Mouse (Mus musculus) intestine, embryonic 16.5 days (tissue): ENCODE data around the gene Coro1a. TPM values are rescaled to one million over a fixed set of nuclear protein-coding genes. Genes with fewer than 3 reads are reported as not detected.
"Not testable (repeated sequence)": the region's sequence is repeated elsewhere in the genome, so short reads cannot be mapped to it uniquely, and the experiment has no call there.

Source experiments
- ATAC-seq: fragments of 200-750 bp; cut with Nextera tagmentation; 2 replicates; pipeline ENCODE4 v1.8.0; 2017; ENCODE audit warnings: moderate TSS enrichment, moderate library complexity
- H3K27ac ChIP-seq: fragments of 300-500 bp; sonication (generic); 2 replicates; pipeline ENCODE4 v1.5.1; 2014; ENCODE audit warnings: mild to moderate bottlenecking, low read length
- H3K27me3 ChIP-seq: fragments of 300-500 bp; sonication (generic); replicated peaks from 2 replicates; pipeline ENCODE4 v1.6.1; 2014; ENCODE audit warnings: low read length, control low read depth, mixed read lengths; ENCODE audit not compliant: control insufficient read depth, insufficient read depth
- H3K36me3 ChIP-seq: fragments of 300-500 bp; sonication (generic); 2 replicates; pipeline ENCODE4 v1.6.1; 2014; ENCODE audit warnings: low read length, control low read depth; ENCODE audit not compliant: control insufficient read depth, insufficient read depth
- H3K4me1 ChIP-seq: fragments of 300-500 bp; sonication (generic); 2 replicates; pipeline ENCODE4 v1.6.1; 2014; ENCODE audit warnings: low read length, control low read depth, mixed read lengths; ENCODE audit not compliant: control insufficient read depth, insufficient read depth
- H3K4me2 ChIP-seq: fragments of 300-500 bp; sonication (generic); 2 replicates; pipeline ENCODE4 v1.6.1; 2014; ENCODE audit warnings: low read depth, low read length, control low read depth
- H3K4me3 ChIP-seq: fragments of 300-500 bp; sonication (generic); 2 replicates; pipeline ENCODE4 v1.5.1; 2014; ENCODE audit warnings: mild to moderate bottlenecking, low read length
- H3K9ac ChIP-seq: fragments of 300-500 bp; sonication (generic); 2 replicates; pipeline ENCODE4 v1.6.1; 2014; ENCODE audit warnings: low read depth, low read length
- H3K9me3 ChIP-seq: fragments of 300-500 bp; sonication (generic); 2 replicates; pipeline ENCODE4 v1.6.1; 2016; ENCODE audit warnings: low read length, control low read depth; ENCODE audit not compliant: control insufficient read depth
- WGBS: fragments of 180-500 bp; shearing (Covaris S2); extraction: QIAGEN DNeasy Blood & Tissue Kit; methylation state at CpG from one replicate; pipeline ENCODE4 v1.1.7; 2014; 5-methylcytosine and 5-hydroxymethylcytosine counted together
- polyA plus RNA-seq: library from polyadenylated mRNA; unstranded; fragments of >200 nt; fragmentation: Nextera tagmentation; extraction: Ambion mirVana; gene quantifications from 2 replicates; pipeline ENCODE4 v1.2.1, GENCODE M21; 2015

The Coro1a gene
- polyA plus RNA-seq, 1 experiment from 2014 or later: 38.0 TPM

GRCm38 (mm10) chr7:126740132-126740735 is 32.6 kb upstream of the Coro1a start:
- no peaks in the 10 kb centered on the region for H3K36me3 ChIP-seq
- no peaks in the 10 kb centered on the region for H3K4me1 ChIP-seq
- no peak overlapping the region for H3K4me2 ChIP-seq
- WGBS: 79% methylated on average over 13 of the region's 13 CpGs
- no peak overlapping the region for H3K4me3 ChIP-seq
- no peak for ATAC-seq
- no peaks in the 10 kb centered on the region for H3K27me3 ChIP-seq
- no peak overlapping the region for H3K27ac ChIP-seq
- no peaks in the 10 kb centered on the region for H3K9me3 ChIP-seq
- no peak overlapping the region for H3K9ac ChIP-seq

- Histone ChIP-seq H3K4me3 (no peak overlapping the region), H3K36me3 (no peaks in the 10 kb centered on the region), H3K27ac (no peak overlapping the region), H3K9ac (no peak overlapping the region), H3K27me3 (no peaks in the 10 kb centered on the region), H3K9me3 (no peaks in the 10 kb centered on the region), H3K4me1 (no peaks in the 10 kb centered on the region), H3K4me2 (no peak overlapping the region)
- no peak for ATAC-seq
- 87% methylated on average over 17 of the region's 17 CpGs for WGBS
Observed at GRCm38 (mm10) chr7:126739551-126739950, 32.0 kb upstream of the Coro1a start.

GRCm38 (mm10) chr7:126736122-126736521 is 28.5 kb upstream of the Coro1a start:
- H3K4me1 ChIP-seq: no peaks in the 10 kb centered on the region
- no peaks in the 10 kb centered on the region for H3K9me3 ChIP-seq
- no peak overlapping the region for H3K4me3 ChIP-seq
- no peak overlapping the region for H3K27ac ChIP-seq
- no peak overlapping the region for H3K4me2 ChIP-seq
- no peak for ATAC-seq
- H3K27me3 ChIP-seq: no peaks in the 10 kb centered on the region
- WGBS: 81% methylated on average over 8 of the region's 8 CpGs
- H3K9ac ChIP-seq: no peak overlapping the region
- H3K36me3 ChIP-seq: no peaks in the 10 kb centered on the region

GRCm38 (mm10) chr7:126730256-126730789 is 22.7 kb upstream of the Coro1a start:
- H3K9ac ChIP-seq, H3K9me3 ChIP-seq, H3K36me3 ChIP-seq, H3K27ac ChIP-seq, ATAC-seq, H3K4me3 ChIP-seq, H3K27me3 ChIP-seq, H3K4me1 ChIP-seq, H3K4me2 ChIP-seq: not testable (repeated sequence)
- 74% methylated on average over 4 of the region's 4 CpGs for WGBS

- H3K4me3 ChIP-seq: no peak overlapping the region
- no peak for ATAC-seq
- no peaks in the 10 kb centered on the region for H3K36me3 ChIP-seq
- H3K4me2 ChIP-seq: no peak overlapping the region
- H3K4me1 ChIP-seq: no peaks in the 10 kb centered on the region
- H3K27me3 ChIP-seq: no peaks in the 10 kb centered on the region
- H3K9ac ChIP-seq: no peak overlapping the region
- H3K27ac ChIP-seq: no peak overlapping the region
- H3K9me3 ChIP-seq: no peaks in the 10 kb centered on the region
- 74% methylated on average over 5 of the region's 5 CpGs for WGBS
Observed at GRCm38 (mm10) chr7:126725667-126726066, 18.1 kb upstream of the Coro1a start.

GRCm38 (mm10) chr7:126725077-126725476 is 17.5 kb upstream of the Coro1a start:
- Histone ChIP-seq H3K9ac (no peak overlapping the region), H3K27me3 (no peaks in the 10 kb centered on the region), H3K4me3 (no peak overlapping the region), H3K27ac (no peak overlapping the region), H3K9me3 (no peaks in the 10 kb centered on the region), H3K4me1 (no peaks in the 10 kb centered on the region), H3K4me2 (no peak overlapping the region), H3K36me3 (no peaks in the 10 kb centered on the region)
- WGBS: 68% methylated on average over 3 of the region's 3 CpGs
- no peak for ATAC-seq

- H3K9me3 ChIP-seq: no peaks in the 10 kb centered on the region
- no peak overlapping the region for H3K4me3 ChIP-seq
- H3K27ac ChIP-seq: no peak overlapping the region
- no peaks in the 10 kb centered on the region for H3K4me1 ChIP-seq
- no peak overlapping the region for H3K4me2 ChIP-seq
- WGBS: 89% methylated on average over 13 of the region's 13 CpGs
- no peak overlapping the region for H3K9ac ChIP-seq
- no peaks in the 10 kb centered on the region for H3K27me3 ChIP-seq
- ATAC-seq: no peak
- no peaks in the 10 kb centered on the region for H3K36me3 ChIP-seq
Observed at GRCm38 (mm10) chr7:126721635-126722034, 14.0 kb upstream of the Coro1a start.

- no peak overlapping the region for H3K4me2 ChIP-seq
- WGBS: 91% methylated on average over 5 of the region's 5 CpGs
- H3K27me3 ChIP-seq: no peaks in the 10 kb centered on the region
- no peak overlapping the region for H3K9ac ChIP-seq
- no peak overlapping the region for H3K4me3 ChIP-seq
- H3K27ac ChIP-seq: no peak overlapping the region
- H3K36me3 ChIP-seq: no peaks in the 10 kb centered on the region
- no peaks in the 10 kb centered on the region for H3K9me3 ChIP-seq
- no peaks in the 10 kb centered on the region for H3K4me1 ChIP-seq
- ATAC-seq: no peak
Observed at GRCm38 (mm10) chr7:126718787-126719337, 11.3 kb upstream of the Coro1a start.

GRCm38 (mm10) chr7:126717566-126717965 is 10.0 kb upstream of the Coro1a start:
- no peaks in the 10 kb centered on the region for H3K36me3 ChIP-seq
- H3K9ac ChIP-seq: no peak overlapping the region
- no peaks in the 10 kb centered on the region for H3K9me3 ChIP-seq
- H3K4me1 ChIP-seq: no peaks in the 10 kb centered on the region
- WGBS: 64% methylated on average over 3 of the region's 3 CpGs
- H3K27me3 ChIP-seq: no peaks in the 10 kb centered on the region
- no peak overlapping the region for H3K4me3 ChIP-seq
- H3K27ac ChIP-seq: no peak overlapping the region
- no peak overlapping the region for H3K4me2 ChIP-seq
- no peak for ATAC-seq

GRCm38 (mm10) chr7:126715679-126716078 is 8.1 kb upstream of the Coro1a start:
- Histone ChIP-seq H3K27me3 (no peaks in the 10 kb centered on the region), H3K9ac (no peak overlapping the region), H3K4me2 (no peak overlapping the region), H3K9me3 (no peaks in the 10 kb centered on the region), H3K36me3 (no peaks in the 10 kb centered on the region), H3K27ac (no peak overlapping the region), H3K4me3 (no peak overlapping the region), H3K4me1 (no peaks in the 10 kb centered on the region)
- no peak for ATAC-seq
- 86% methylated on average over 4 of the region's 4 CpGs for WGBS
